Mouse (Mus musculus): ENCODE measurements around the gene Emx1. TPM values are rescaled to one million over a fixed set of nuclear protein-coding genes. Genes with fewer than 3 reads are reported as not detected.
A peak's percentile ranks its signal among the peaks of the same experiment; 100 is the strongest.

Emx1 gene
- total and polyA plus RNA-seq, 3 experiments: not detected

- Histone ChIP-seq H3K36me3 (ENCODE audit: control insufficient read depth, insufficient read depth, low read length) (no peaks in the 10 kb centered on the region), H3K4me3 (no peak overlapping the region), H3K27me3 (ENCODE audit: control insufficient read depth, insufficient read depth, low read length) (no peaks in the 10 kb centered on the region), H3K79me2 (replicated peaks; ENCODE audit: control insufficient read depth, insufficient read depth, low read length) (no peaks in the 10 kb centered on the region), H3K4me1 (ENCODE audit: control insufficient read depth, insufficient read depth, low read length) (peaks cover 8% of the 10 kb centered on the region), H3K9ac (ENCODE audit: low read depth, low read length) (no peak overlapping the region), H3K27ac (peak overlapping the region; percentile 66)
- 65% methylated on average over 3 of the region's 3 CpGs for WGBS
- TF ChIP-seq EP300 (IDR thresholded peaks at IDR 0.05; ENCODE audit: insufficient read depth, low read depth, low read length): no peak
- TF ChIP-seq CTCF (IDR thresholded peaks at IDR 0.05): peak; percentile 17; the same call in 1 of the 2 replicates
- no peak for DNase-seq
- intact Hi-C loops (cut with DNase I): no loop called here
Observed at GRCm38 (mm10) chr6:85253275-85253674, 66.0 kb downstream of the Emx1 start.

Other genes starting within 250 kb of the Emx1 start
- gene Exoc6b, start 117.9 kb upstream of the Emx1 start, total RNA-seq (2021): 10 to 100 TPM; 15.6 to 20.8 TPM
- gene Exoc6b, start 117.9 kb upstream of the Emx1 start, polyA plus RNA-seq (2012; rRNA removed): 6.2 and 10.9 TPM in 2 replicates
- 10 to 100 TPM; 85.9 to 92.3 TPM for gene Spr, start 49.7 kb upstream of the Emx1 start, total RNA-seq (2021)
- gene Spr, start 49.7 kb upstream of the Emx1 start, polyA plus RNA-seq (2012; rRNA removed): 33.2 and 34.7 TPM in 2 replicates
- gene Sfxn5, start 146.0 kb downstream of the Emx1 start, total RNA-seq (2021): 1 to 10 TPM; 4.2 to 5.3 TPM
- gene Sfxn5, start 146.0 kb downstream of the Emx1 start, polyA plus RNA-seq (2012; rRNA removed): 4.9 and 5.9 TPM in 2 replicates
- 10 to 100 TPM; 59.3 to 73.9 TPM for gene Rab11fip5, start 187.2 kb downstream of the Emx1 start, total RNA-seq (2021)
- gene Rab11fip5, start 187.2 kb downstream of the Emx1 start, polyA plus RNA-seq (2012; rRNA removed): 41.6 and 55.0 TPM in 2 replicates
- not detected for gene Noto, start 236.4 kb downstream of the Emx1 start, total RNA-seq (2021)
- not detected in 2 replicates for gene Noto, start 236.4 kb downstream of the Emx1 start, polyA plus RNA-seq (2012; rRNA removed)
- gene Smyd5, start 244.6 kb downstream of the Emx1 start, total RNA-seq (2021): 10 to 100 TPM in 1 of 2 experiments, 1 to 10 TPM in 1; 8.1 to 13.6 TPM
- gene Smyd5, start 244.6 kb downstream of the Emx1 start, polyA plus RNA-seq (2012; rRNA removed): 13.1 and 13.9 TPM in 2 replicates

All from heart, adult 2 months (tissue).